Mouse (Mus musculus): ENCODE results near the gene Usp30.

The Usp30 gene

GRCm38 (mm10) chr5:114157236-114157635 lies 92.0 kb downstream of the Usp30 start:
- DNase-seq (ENCODE audit: low spot score) = no peak

DNA sequence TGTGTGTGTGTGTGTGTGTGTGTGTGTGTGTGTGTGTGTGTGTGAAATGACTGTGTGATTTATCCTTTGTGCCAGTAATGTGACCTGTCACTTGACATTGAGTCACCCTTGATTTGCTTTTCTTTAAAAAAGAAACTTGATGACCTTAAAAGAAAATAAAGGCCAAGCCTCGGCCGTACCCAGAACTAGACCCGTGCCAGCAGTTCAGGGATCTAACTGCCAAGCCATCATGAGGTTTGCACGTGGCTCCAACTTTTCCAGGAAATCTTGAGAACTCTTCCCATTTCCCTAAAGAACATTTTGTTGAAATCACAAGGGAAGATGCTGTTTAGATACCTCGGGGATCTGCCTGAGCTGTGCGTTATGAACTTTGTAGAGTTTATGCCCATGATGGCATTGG lies 96.2 kb downstream of the Usp30 start:
- no peak for DNase-seq (ENCODE audit: low spot score)

- DNase-seq (ENCODE audit: low spot score) = no peak
Measured at GRCm38 (mm10) chr5:114162106-114162815, 97.0 kb downstream of the Usp30 start.

GRCm38 (mm10) chr5:114163117-114163696 lies 97.9 kb downstream of the Usp30 start:
- DNase-seq (ENCODE audit: low spot score) = peak; percentile 27

DNA sequence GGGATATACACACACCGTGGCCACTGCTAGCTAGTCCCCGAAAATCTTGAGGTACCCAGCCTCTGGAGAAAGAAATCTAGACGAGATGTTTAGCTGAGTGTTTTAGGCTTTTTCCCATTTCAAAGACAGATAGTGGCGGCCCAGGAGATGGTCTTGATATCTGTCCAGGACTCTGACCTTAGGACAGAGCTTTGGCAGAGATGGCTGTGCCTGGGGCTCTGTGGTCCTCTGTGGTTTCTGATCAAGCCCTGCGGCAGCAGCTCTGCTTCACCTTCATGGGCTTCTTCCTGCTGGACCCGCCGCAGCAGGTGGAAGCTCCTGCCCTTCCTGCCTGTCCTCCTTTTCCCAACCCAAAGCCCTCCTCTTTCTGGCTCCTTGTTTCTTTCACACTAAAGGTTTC lies 105.1 kb downstream of the Usp30 start:
- no peak for DNase-seq (ENCODE audit: low spot score)

GRCm38 (mm10) chr5:114172936-114173335 lies 107.7 kb downstream of the Usp30 start:
- DNase-seq (ENCODE audit: low spot score) = no peak

- no peak for DNase-seq (ENCODE audit: low spot score)
Measured at GRCm38 (mm10) chr5:114173458-114173857, 108.2 kb downstream of the Usp30 start.

- DNase-seq (ENCODE audit: low spot score) = no peak
Measured at GRCm38 (mm10) chr5:114173877-114174581, 108.8 kb downstream of the Usp30 start.
